Mouse (Mus musculus): ENCODE results near the gene Reg3a. TPM values are rescaled to one million over a fixed set of nuclear protein-coding genes. Genes with fewer than 3 reads are reported as not detected.

The Reg3a gene
- polyA plus RNA-seq, 1 experiment from 2014 or later = not detected

Other genes starting within 250 kb of the Reg3a start
- gene Reg3b, start 10.1 kb upstream of the Reg3a start, polyA plus RNA-seq (2016; fragmentation: Nextera tagmentation; extraction: Ambion mirVana) = not detected in 2 replicates
- not detected in 2 replicates for gene Reg3d, start 1.8 kb upstream of the Reg3a start, polyA plus RNA-seq (2016; fragmentation: Nextera tagmentation; extraction: Ambion mirVana)
- gene Reg2, start 14.9 kb downstream of the Reg3a start, polyA plus RNA-seq (2016; fragmentation: Nextera tagmentation; extraction: Ambion mirVana) = not detected in 2 replicates
- gene Reg1, start 42.0 kb downstream of the Reg3a start, polyA plus RNA-seq (2016; fragmentation: Nextera tagmentation; extraction: Ambion mirVana) = not detected in 2 replicates
- gene Reg3g, start 88.2 kb downstream of the Reg3a start, polyA plus RNA-seq (2016; fragmentation: Nextera tagmentation; extraction: Ambion mirVana) = not detected in 2 replicates

All from hindbrain, embryonic 10.5 days (tissue).